Mouse (Mus musculus): ENCODE measurements around the gene Tns1. TPM values are rescaled to one million over a fixed set of nuclear protein-coding genes. Genes with fewer than 3 reads are reported as not detected.

Gene Tns1
- total and polyA plus RNA-seq, 2 experiments, result 17.9 to 47.9 TPM

DNA sequence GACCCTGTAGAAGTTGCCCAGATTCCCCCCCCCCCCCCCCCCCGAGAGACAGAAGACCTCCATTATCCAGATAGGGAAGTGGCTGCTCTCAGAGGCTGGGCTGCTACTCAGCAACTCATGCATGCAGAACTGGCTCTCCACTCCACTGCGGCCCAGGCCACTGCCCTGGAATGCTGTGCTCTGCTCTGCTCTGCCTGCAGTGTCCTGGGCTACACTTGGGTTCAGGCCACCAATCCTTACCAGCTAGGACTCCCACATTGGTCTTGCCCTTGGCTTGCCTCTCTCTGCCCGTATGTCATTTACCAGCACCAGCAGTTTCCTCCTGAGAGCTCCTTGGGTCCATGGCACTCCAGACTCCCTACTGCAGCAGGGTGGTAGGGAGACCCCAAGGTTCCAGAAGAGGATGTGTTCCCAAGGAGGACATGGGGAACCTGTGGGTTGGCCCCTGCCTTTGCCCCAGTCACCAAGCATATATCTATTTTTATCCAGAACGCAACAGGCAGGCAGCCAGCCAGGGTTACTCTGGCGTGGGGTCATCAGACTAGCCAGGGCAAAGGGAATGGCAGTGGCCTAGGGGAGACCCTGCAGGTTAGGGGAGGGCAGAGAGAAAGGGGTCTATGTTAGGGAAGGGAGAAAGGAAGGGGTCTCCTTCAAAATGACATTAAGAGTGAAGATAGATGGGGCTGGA is 16.2 kb downstream of the Tns1 start:
- Histone ChIP-seq H3K9ac (ENCODE audit: low read depth, low read length) (no peak overlapping the region), H3K27ac (replicated peaks; ENCODE audit: insufficient read depth, low read depth, low read length) (no peak overlapping the region), H3K36me3 (ENCODE audit: control insufficient read depth, insufficient read depth, low read length) (no peaks in the 10 kb centered on the region), H3K27me3 (ENCODE audit: control insufficient read depth, insufficient read depth, low read length) (no peaks in the 10 kb centered on the region), H3K4me3 (ENCODE audit: insufficient read depth, low read depth, low read length) (no peak overlapping the region), H3K79me2 (ENCODE audit: control insufficient read depth, insufficient read depth, low read length) (no peaks in the 10 kb centered on the region), H3K4me1 (ENCODE audit: control insufficient read depth, insufficient read depth, low read length) (peaks cover 16% of the 10 kb centered on the region)
- 38% methylated on average over 5 of the region's 5 CpGs for WGBS
- no peak for TF ChIP-seq CTCF (IDR thresholded peaks at IDR 0.05; ENCODE audit: low read depth, low read length)
- no peak for TF ChIP-seq POLR2A (IDR thresholded peaks at IDR 0.05; ENCODE audit: extremely low read depth, insufficient read depth, low read length)
- DNase-seq (ENCODE audit: extremely low read depth, low read depth, low spot score), result peak; percentile 43

DNA sequence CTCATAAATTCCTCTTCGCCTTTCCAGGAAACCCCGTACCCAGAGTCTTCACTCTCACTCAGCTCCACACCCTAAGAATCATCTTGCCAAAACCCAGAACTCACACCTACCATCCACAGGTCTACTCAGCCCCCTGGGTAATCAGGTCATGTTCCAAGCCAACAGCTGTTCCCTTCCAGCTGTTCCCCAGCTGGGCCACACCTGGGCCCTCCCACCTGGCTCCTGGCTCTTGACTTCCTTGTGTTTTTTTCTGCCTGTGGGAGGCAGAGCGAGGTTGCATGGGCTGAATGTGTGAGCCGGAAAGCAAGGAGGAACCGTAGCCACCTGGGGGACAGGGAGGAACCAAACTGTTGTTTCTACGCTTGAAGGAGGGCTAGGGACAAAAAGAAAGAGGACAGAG is 18.0 kb downstream of the Tns1 start:
- WGBS, result 84% methylated on average over 6 of the region's 6 CpGs
- H3K27me3 ChIP-seq (ENCODE audit: control insufficient read depth, insufficient read depth, low read length), result no peaks in the 10 kb centered on the region

DNA sequence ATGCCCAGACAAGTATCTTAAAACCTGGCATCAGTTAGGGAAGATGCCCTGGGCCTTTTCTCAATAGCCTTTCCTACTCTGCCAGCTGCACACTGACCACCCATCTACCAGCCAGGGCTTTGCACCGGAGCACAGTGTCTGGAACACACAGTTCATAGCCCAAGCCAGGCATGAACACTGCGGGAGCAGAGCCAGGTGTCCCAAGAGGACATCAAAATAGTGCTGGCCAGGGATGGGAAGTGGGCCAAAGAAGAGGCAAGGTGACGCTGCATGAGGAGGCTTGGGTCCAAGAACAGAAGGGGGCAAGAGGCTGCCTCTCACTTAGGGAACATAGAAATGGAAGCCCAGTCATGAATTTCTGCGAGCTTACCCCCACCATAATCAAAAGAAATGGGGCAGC is 18.6 kb downstream of the Tns1 start:
- Histone ChIP-seq H3K4me3 (ENCODE audit: insufficient read depth, low read depth, low read length) (no peak overlapping the region), H3K79me2 (ENCODE audit: control insufficient read depth, insufficient read depth, low read length) (no peaks in the 10 kb centered on the region), H3K36me3 (ENCODE audit: control insufficient read depth, insufficient read depth, low read length) (no peaks in the 10 kb centered on the region), H3K4me1 (ENCODE audit: control insufficient read depth, insufficient read depth, low read length) (peaks cover 15% of the 10 kb centered on the region), H3K27ac (replicated peaks; ENCODE audit: insufficient read depth, low read depth, low read length) (no peak overlapping the region), H3K9ac (ENCODE audit: low read depth, low read length) (no peak overlapping the region), H3K27me3 (ENCODE audit: control insufficient read depth, insufficient read depth, low read length) (no peaks in the 10 kb centered on the region)
- peak; percentile 90 for DNase-seq (ENCODE audit: extremely low read depth, low read depth, low spot score)
- 41% methylated on average over 4 of the region's 4 CpGs for WGBS
- TF ChIP-seq CTCF (IDR thresholded peaks at IDR 0.05; ENCODE audit: low read depth, low read length), result no peak
- no peak for TF ChIP-seq POLR2A (IDR thresholded peaks at IDR 0.05; ENCODE audit: extremely low read depth, insufficient read depth, low read length)

More for the DNA sequence above, 18.0 kb downstream of the Tns1 start:
- Histone ChIP-seq H3K79me2 (ENCODE audit: control insufficient read depth, insufficient read depth, low read length) (no peaks in the 10 kb centered on the region), H3K4me1 (ENCODE audit: control insufficient read depth, insufficient read depth, low read length) (peaks cover 15% of the 10 kb centered on the region), H3K27ac (replicated peaks; ENCODE audit: insufficient read depth, low read depth, low read length) (no peak overlapping the region), H3K4me3 (ENCODE audit: insufficient read depth, low read depth, low read length) (no peak overlapping the region), H3K9ac (ENCODE audit: low read depth, low read length) (no peak overlapping the region), H3K36me3 (ENCODE audit: control insufficient read depth, insufficient read depth, low read length) (no peaks in the 10 kb centered on the region)
- DNase-seq (ENCODE audit: extremely low read depth, low read depth, low spot score), result no peak
- TF ChIP-seq CTCF (IDR thresholded peaks at IDR 0.05; ENCODE audit: low read depth, low read length) (no peak), POLR2A (IDR thresholded peaks at IDR 0.05; ENCODE audit: extremely low read depth, insufficient read depth, low read length) (no peak)

DNA sequence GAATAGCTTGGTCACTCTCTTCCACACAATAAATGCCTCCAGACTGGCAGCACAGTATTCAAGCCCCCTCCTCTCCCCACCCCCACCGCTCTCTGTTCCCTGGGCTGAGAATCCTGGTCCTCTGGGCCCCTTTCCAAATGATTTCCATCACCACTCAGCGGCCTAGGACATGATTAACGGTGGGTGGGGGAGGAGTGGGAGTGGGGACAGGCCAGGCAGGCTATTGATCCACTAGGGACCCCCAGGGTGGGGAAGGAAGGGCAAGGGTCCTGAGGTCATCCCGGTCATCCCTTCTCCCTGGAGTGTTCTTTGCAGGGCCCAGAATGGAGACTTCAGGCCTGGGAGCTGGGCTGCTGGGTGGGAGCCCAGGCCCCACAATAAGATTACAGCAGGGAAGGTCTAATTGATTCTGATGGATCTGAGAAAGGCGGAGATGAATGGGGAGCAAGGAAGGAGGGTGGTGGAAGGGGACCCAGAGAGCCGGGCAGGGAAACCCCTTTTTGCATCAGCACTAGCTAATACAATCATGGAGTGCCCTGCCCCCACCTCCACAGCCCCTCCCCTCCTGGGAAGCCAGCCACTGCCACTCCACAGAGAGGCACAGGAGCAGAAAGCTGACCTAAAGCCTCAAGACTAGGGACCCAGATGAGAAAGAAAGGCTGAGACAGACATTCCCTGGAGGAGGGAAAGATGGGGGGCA is 20.4 kb downstream of the Tns1 start:
- Histone ChIP-seq H3K27me3 (ENCODE audit: control insufficient read depth, insufficient read depth, low read length) (0 out of 2 replicates have a peak, but pooled peaks cover 2% of the 10 kb centered on the region), H3K27ac (replicated peaks; ENCODE audit: insufficient read depth, low read depth, low read length) (no peak overlapping the region)
- 67% methylated on average over 6 of the region's 6 CpGs for WGBS

DNA sequence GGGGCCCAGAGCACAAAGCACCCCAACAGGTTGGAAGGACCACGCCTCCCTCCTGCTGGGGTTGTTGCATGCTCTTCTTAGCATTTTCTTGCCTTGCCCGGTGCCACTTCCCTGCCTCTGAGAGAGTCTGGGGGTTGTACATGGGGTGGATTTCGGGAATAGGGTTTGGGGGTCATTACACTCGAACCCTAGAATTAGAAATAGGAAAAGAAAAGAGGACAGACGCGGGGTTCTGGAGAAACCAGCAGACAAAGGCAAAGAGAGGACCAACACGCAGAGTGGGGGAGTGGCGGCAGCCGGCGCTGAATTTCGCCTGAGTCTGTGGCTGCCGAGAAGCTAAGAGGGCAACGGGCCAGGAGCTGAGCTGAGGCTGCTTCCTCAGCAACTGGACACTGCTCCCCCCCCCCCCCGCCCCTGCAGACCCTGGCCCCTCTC is 25.2 kb downstream of the Tns1 start:
- Histone ChIP-seq H3K36me3 (ENCODE audit: control insufficient read depth, insufficient read depth, low read length) (no peaks in the 10 kb centered on the region), H3K4me3 (ENCODE audit: insufficient read depth, low read depth, low read length) (no peak overlapping the region), H3K9ac (ENCODE audit: low read depth, low read length) (no peak overlapping the region), H3K27me3 (ENCODE audit: control insufficient read depth, insufficient read depth, low read length) (peaks cover 7% of the 10 kb centered on the region; the same call in 1 of the 2 replicates), H3K27ac (replicated peaks; ENCODE audit: insufficient read depth, low read depth, low read length) (no peak overlapping the region), H3K79me2 (ENCODE audit: control insufficient read depth, insufficient read depth, low read length) (no peaks in the 10 kb centered on the region), H3K4me1 (ENCODE audit: control insufficient read depth, insufficient read depth, low read length) (peaks cover 5% of the 10 kb centered on the region; the same call in 1 of the 2 replicates)
- TF ChIP-seq POLR2A (IDR thresholded peaks at IDR 0.05; ENCODE audit: extremely low read depth, insufficient read depth, low read length), result no peak
- TF ChIP-seq CTCF (IDR thresholded peaks at IDR 0.05; ENCODE audit: low read depth, low read length), result no peak
- no peak for DNase-seq (ENCODE audit: extremely low read depth, low read depth, low spot score)
- 5% methylated on average over 14 of the region's 14 CpGs for WGBS

More for the DNA sequence above, 20.4 kb downstream of the Tns1 start:
- H3K9ac ChIP-seq (ENCODE audit: low read depth, low read length), result no peak overlapping the region
- H3K4me3 ChIP-seq (ENCODE audit: insufficient read depth, low read depth, low read length), result no peak overlapping the region
- no peaks in the 10 kb centered on the region for H3K36me3 ChIP-seq (ENCODE audit: control insufficient read depth, insufficient read depth, low read length)
- H3K4me1 ChIP-seq (ENCODE audit: control insufficient read depth, insufficient read depth, low read length), result peaks cover 4% of the 10 kb centered on the region; the same call in 1 of the 2 replicates
- no peaks in the 10 kb centered on the region for H3K79me2 ChIP-seq (ENCODE audit: control insufficient read depth, insufficient read depth, low read length)
- DNase-seq (ENCODE audit: extremely low read depth, low read depth, low spot score), result no peak
- TF ChIP-seq CTCF (IDR thresholded peaks at IDR 0.05; ENCODE audit: low read depth, low read length), result no peak
- no peak for TF ChIP-seq POLR2A (IDR thresholded peaks at IDR 0.05; ENCODE audit: extremely low read depth, insufficient read depth, low read length)

Data from liver, adult 2 months (tissue).